In the genomic region with DNA sequence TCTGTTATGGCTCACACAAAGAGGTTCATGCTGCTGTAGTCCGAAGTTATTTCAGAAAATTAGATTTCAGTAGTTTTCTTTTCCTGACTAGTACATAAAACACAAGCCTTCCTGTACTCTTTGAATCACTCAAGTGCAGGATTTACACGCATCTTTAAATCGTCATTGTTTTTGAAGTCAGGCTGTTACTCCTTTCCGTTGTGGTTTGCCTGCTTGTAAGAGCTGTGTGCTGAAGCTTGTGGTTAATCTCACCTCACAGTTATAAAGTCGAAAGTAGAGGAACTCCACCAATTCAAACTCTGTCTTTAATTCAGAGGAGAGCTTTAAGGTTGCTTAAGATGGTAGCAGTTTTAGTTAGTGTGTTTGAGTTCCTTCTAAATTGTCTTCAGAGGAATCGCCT, we compare ENCODE assay signal across 8 mouse cellular contexts.
A peak's percentile ranks its signal among the peaks of the same experiment; 100 is the strongest.
DNase-seq lines count a peak whose midpoint lies in the region; ATAC-seq and TF ChIP-seq lines count a peak whose summit lies in the region.

No protein-coding gene starts in this region.

- no peaks in the 10 kb centered on the region for H3K9me3 ChIP-seq in midbrain, embryonic 13.5 days

- peak overlapping the region; percentile 52 for H3K4me3 ChIP-seq in left cerebral cortex, adult 2 months
- H3K4me3 ChIP-seq in brown adipose tissue, adult 24 weeks (ENCODE audit: insufficient read depth, low read depth, low read length) = peak overlapping the region; percentile 99
- peak overlapping the region; percentile 51 for H3K4me3 ChIP-seq in midbrain, embryonic 13.5 days (replicated peaks)

- TF ChIP-seq CTCF in left cerebral cortex, adult 2 months (IDR thresholded peaks at IDR 0.05) = no peak

- H3K4me1 ChIP-seq in brown adipose tissue, adult 24 weeks (ENCODE audit: control insufficient read depth, insufficient read depth, insufficient read length, low read length) = peaks cover 11% of the 10 kb centered on the region; the same call in 1 of the 2 replicates
- H3K4me1 ChIP-seq in midbrain, embryonic 13.5 days (replicated peaks) = peaks cover 14% of the 10 kb centered on the region

- H3K9ac ChIP-seq in midbrain, embryonic 13.5 days (replicated peaks) = no peak overlapping the region

- intact Hi-C loops in left cerebral cortex, adult 2 months (cut with DNase I) = no loop called here
- intact Hi-C loops in left cerebral cortex, postnatal 10 days (cut with DNase I) = no loop called here
- intact Hi-C loops in gastrocnemius, postnatal 36 days (cut with DNase I) = loop anchor here (5.0 kb wide), 2 partner anchors 73 to 93 kb away; no protein-coding TSS in a partner anchor

- 30% methylated on average over 6 of the region's 6 CpGs for WGBS in midbrain, embryonic 13.5 days

- no peaks in the 10 kb centered on the region for H3K36me3 ChIP-seq in midbrain, embryonic 13.5 days

- H3K27me3 ChIP-seq in midbrain, embryonic 13.5 days = 0 out of 2 replicates have a peak, but pooled peaks cover 12% of the 10 kb centered on the region

- ATAC-seq in midbrain, embryonic 13.5 days = no peak

- peak overlapping the region; percentile 82 for H3K4me2 ChIP-seq in midbrain, embryonic 13.5 days (replicated peaks)

- DNase-seq in left cerebral cortex, adult 2 months (ENCODE audit: extremely low spot score in 1 of 2, low spot score in 2 of 2) = no peak
- no peak for DNase-seq in left cerebral cortex, postnatal 10 days (ENCODE audit: extremely low spot score in 1 of 2, low spot score in 2 of 2)
- DNase-seq in induced T-regulatory cell, adult 2 months (ENCODE audit: low read depth) = peak; percentile 91
- no peak for DNase-seq in layer of hippocampus, postnatal 14 days (ENCODE audit: low spot score in 2 of 2)
- no peak for DNase-seq in adrenal gland, postnatal 36 days
- DNase-seq in gastrocnemius, postnatal 36 days = no peak

- peak overlapping the region; percentile 75; the same call in 1 of the 2 replicates for H3K27ac ChIP-seq in left cerebral cortex, adult 2 months
- peak overlapping the region; percentile 85 for H3K27ac ChIP-seq in brown adipose tissue, adult 24 weeks (replicated peaks; ENCODE audit: low read depth, low read length)
- H3K27ac ChIP-seq in midbrain, embryonic 13.5 days = no peak overlapping the region
